Mouse (Mus musculus): ENCODE measurements around the gene Pwp1.
"Not testable (repeated sequence)": the region's sequence is repeated elsewhere in the genome, so short reads cannot be mapped to it uniquely, and the experiment has no call there.

Pwp1 gene

GRCm38 (mm10) chr10:85829085-85829853, at the start of gene Pwp1:
Gene Pwp1 (plus strand): TSS chr10:85829494.
- DNase-seq: peak; percentile 49

DNA sequence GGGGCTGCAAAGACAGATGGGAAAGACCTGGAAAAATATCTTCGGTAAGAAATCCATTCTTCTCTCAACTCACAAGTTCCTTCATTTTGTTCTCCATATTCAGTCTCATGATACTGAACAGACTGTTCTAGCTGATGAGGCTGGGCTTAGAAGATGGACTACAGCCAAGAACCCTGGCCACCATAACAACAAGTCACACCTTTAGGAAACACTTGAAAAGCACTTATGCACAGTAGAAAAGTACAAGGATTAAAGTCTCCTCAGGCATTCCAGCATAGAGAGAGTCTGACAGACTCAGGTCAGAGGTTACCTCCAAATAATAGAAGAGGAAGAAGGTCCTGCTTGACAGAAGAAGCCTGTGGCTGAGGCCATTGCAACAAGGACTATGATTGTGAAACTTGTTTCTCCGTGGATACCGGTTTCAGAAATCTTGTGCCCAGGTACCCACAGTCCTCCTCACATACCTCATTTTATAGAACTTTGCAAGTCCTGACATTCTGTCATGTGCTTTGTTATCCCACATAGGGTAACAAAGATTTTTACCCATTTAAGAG, 7.1 kb upstream of the Pwp1 start:
- DNase-seq: not testable (repeated sequence)

GRCm38 (mm10) chr10:85823752-85824151, 5.5 kb upstream of the Pwp1 start:
- DNase-seq: not testable (repeated sequence)

DNA sequence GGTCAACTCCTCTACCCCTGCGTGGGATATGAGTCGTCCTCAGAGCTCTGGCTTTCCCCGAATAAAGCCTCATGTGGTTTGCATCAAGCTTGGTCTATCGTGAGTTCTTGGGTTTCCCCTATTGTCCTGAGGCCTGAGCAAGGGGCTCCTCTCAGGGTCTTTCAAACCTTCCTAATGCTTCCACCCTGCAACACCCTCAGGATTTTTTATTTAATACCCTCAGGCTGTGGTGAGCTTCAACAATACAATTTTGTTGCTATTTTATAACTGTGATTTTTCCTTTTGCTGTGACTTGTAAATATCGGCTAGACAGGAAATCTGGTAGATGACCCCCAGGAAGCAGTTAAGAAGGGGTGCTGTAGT, 591 bp upstream of the Pwp1 start:
- DNase-seq: not testable (repeated sequence)

DNA sequence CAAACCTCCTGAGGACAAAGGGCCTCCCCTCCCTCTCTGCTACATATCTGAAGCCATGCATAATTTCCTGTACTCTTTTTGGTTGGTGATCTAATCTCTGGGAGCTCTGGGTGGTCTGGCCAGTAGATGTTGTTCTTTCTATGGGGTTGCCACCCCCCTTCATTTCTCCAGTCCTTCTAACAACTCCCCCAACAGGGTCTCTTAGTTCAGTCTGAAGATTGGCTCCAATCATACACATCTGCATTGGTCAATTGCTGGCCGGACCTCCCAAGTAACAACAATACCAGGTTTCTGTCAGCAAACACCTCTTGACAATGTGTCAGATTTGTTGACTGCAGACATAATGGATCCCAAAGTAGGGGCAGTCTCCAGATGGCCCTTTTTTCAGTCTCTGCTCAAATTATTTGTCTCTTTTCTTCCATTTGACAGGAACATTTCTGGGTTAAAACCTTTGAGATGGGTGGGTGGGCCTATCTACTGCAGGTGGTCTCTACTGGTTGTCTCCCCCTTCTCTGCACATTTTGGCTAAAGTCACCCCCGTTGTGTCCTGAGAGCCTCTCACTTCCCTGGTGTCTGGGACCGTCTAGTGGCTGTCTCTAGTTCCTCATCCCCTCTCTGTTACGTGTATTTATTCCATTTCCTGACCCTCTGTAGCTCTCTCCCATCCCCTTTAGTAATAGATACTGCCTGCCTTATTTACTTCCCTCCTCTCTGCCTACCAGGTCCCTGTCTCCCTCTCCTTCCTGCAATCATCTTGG, 17.0 kb downstream of the Pwp1 start:
- no peak for DNase-seq

DNA sequence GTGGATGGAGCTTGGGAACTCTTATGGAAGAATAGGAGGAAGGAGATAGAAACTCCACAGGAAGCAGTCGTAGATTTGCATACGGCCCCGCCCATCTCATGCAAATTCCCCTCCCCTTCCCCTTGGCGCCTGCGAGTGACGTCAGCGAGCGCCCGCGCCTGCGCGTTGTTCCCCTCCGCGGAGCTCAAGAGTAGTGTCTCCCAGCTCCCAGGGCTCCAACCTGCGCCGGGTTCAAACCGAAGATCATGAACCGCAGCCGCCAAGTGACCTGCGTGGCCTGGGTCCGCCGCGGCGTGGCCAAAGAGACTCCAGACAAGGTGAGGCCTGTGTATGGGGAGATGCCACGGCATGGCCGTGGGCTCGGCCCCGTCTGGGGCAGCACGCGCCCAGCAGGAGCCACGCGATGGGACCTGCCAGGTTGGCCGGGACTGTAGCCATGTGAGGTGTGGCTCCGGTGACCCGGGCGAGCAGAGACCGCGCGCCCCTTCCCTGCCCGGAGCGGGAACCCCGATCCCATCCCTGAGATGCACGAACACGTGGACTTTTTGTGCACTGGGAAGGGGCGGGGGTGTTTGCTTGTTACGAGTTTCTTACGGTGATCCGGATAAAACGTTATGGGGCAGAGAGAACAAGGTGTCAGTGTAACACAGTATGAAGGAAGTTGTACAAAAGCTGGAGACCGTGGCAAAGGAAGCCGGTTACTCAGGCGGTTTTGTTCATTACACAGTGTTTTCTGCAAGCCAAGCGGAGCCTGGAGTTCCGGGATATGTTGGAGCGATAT, 42.6 kb downstream of the Pwp1 start:
- DNase-seq: peak; percentile 96

- no peak for DNase-seq
Measured at GRCm38 (mm10) chr10:85872479-85872773, 43.1 kb downstream of the Pwp1 start.

DNA sequence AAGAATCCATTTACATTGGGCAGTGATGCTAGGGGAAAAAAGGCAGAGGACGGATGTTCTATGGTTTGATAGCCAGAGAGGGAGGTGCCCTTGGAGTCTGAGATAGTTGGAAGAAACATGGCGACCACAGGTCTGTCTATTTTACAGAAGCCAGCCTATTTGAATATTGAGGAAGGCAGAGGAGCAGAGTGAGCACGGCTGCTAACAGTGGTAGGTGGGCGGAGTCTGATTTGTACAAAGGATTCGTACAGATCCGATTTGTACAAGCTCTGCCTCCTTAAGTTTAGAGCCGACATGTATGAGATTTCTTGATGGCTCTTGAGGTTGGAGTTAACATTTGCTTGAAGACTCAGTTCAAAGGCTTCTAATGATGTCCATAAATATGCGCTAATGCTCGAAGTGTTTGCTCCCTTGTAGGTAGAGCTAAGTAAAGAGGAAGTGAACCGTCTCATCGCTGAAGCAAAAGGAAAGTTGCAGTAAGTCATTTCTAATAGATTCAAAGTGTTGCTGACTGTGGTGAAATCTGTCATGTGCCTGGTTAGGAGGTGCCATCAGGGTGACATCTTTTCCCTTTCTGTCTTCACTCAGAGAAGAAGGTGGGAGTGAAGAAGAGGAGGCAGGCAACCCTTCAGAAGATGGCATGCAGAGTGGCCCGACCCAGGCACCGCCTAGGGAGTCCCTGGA, 44.7 kb downstream of the Pwp1 start:
- no peak for DNase-seq

DNA sequence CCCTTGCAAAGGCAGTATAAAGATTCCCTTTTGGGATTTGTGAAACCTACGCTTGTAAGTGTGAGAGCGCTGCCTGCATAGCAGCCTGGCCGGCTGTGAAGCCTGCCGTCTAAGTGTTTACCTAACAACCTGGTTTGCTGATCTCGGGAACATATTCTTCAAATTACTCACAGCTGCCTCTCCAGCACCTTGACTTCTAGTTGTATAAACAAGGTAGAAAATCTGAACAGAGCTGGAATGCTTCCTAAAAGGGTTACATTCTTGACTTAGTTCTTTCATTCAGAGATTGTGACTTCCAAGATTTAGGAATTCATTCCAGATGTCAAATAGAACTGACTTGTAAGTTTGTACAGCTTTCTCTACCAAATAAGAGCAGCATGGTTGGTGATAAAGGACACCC, 46.5 kb downstream of the Pwp1 start:
- no peak for DNase-seq

- DNase-seq: no peak
Measured at GRCm38 (mm10) chr10:85879886-85880486, 50.7 kb downstream of the Pwp1 start.

- DNase-seq: peak; percentile 93
Measured at GRCm38 (mm10) chr10:85916498-85917309, 87.4 kb downstream of the Pwp1 start, which contains the start of gene Prdm4. Gene Prdm4 (minus strand): TSS chr10:85917142.

GRCm38 (mm10) chr10:85927676-85928445, 98.6 kb downstream of the Pwp1 start, which contains the start of gene Ascl4:
Gene Ascl4 (plus strand): TSS chr10:85927681.
- DNase-seq: no peak

DNA sequence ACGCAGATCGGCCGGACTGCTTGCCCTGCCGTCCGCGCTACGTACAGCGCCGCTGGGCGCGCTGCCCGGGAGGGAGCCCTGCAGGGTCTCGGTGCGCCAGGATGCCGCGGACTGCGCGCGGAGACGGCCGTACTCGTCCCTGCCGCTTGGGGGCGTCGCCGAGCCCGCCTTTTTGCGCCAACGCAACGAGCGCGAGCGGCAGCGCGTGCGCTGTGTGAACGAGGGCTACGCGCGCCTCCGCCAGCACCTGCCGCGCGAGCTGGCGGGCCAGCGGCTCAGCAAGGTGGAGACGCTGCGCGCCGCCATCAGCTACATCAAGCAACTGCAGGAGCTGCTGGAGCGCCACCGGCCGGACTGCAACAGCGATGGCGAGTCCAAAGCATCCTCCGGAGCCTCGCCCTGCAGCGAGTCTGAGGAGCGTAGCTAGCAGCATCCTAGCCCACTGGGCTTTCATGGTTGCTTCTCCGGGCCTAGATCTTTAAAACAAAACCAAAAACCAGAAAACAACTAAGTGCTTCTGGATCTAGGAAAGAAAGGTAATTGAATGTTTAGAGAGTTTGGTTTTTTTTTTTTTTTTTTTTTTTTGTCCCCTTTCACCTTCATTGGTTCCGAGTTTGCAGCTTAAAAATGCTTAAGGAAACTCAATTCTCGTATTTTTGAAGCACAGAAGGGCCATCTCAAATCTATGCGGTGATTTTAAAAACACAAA, 99.4 kb downstream of the Pwp1 start:
- DNase-seq: peak; percentile 69

GRCm38 (mm10) chr10:85929208-85929591, 99.9 kb downstream of the Pwp1 start:
- no peak for DNase-seq

DNA sequence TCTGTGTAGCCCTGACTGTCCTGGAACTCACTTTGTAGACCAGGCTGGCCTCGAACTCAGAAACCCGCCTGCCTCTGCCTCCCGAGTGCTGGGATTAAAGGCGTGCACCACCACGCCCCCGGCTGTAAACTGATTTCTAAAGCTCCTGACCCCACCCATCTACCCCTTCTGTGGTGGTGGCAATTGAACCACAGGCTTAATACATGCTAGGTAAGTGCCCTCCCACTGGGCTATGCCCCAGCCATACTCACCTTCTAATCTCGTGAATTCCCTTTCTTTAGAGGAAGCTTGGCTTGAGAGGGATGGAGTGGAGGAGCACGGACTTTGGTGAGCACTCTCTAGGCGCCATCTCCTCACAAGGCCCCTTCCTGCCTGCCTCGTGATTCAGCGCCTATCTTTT, 100.7 kb downstream of the Pwp1 start:
- no peak for DNase-seq

DNA sequence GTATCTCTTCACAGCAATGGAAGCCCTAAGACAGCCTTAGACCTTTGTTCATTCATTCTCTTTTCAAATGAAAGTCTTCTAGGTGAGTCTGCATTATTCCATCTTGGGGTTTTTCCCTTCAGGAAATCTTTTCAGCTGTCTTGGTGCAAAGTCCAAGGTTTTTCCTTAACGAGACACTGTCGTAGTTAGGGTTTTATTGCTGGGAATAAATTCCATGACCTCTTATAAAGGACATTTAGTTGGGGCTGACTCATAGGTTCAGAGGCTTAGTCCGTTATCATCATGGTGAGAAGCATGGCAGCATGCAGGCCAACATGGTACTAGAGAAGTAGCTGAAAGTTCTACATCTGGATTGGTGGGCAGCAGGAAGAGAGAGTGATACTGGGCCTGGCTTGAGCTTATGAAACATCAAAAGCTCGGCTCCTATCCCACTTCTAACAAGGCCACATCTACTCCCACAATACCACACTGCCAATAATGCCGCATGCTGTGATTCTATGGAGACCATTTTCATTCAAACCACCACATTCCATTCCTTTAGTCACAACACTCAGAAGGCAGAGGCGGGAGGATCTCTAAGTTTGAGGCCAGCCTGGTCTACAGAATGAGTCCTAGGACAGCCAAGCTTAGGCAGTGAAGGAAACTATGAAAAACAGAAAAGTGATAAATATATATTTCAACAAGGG, 107.1 kb downstream of the Pwp1 start:
- DNase-seq: no peak
